Mouse (Mus musculus): ENCODE measurements around the gene 4931406C07Rik. TPM values are rescaled to one million over a fixed set of nuclear protein-coding genes. Genes with fewer than 3 reads are reported as not detected.

4931406C07Rik gene
- polyA plus RNA-seq, 1 experiment from 2014 or later, result 13.8 TPM

- Histone ChIP-seq H3K27ac (replicated peaks) (no peak overlapping the region), H3K4me3 (no peak overlapping the region), H3K9me3 (no peaks in the 10 kb centered on the region), H3K4me1 (replicated peaks) (no peaks in the 10 kb centered on the region), H3K27me3 (no peaks in the 10 kb centered on the region), H3K4me2 (no peak overlapping the region), H3K36me3 (no peaks in the 10 kb centered on the region), H3K9ac (no peak overlapping the region)
- ATAC-seq (ENCODE audit: low read depth), result no peak
- 72% methylated on average over 7 of the region's 7 CpGs for WGBS
These were observed 55.9 kb downstream of the 4931406C07Rik start for GRCm38 (mm10) chr9:15250376-15250775.

GRCm38 (mm10) chr9:15245319-15246075 lies 60.8 kb downstream of the 4931406C07Rik start:
- no peaks in the 10 kb centered on the region for H3K36me3 ChIP-seq
- no peak overlapping the region for H3K4me3 ChIP-seq
- 61% methylated on average over 14 of the region's 14 CpGs for WGBS
- no peak overlapping the region for H3K9ac ChIP-seq
- H3K9me3 ChIP-seq, result no peaks in the 10 kb centered on the region
- no peak overlapping the region for H3K4me2 ChIP-seq
- no peaks in the 10 kb centered on the region for H3K4me1 ChIP-seq (replicated peaks)
- H3K27ac ChIP-seq (replicated peaks), result no peak overlapping the region
- no peaks in the 10 kb centered on the region for H3K27me3 ChIP-seq
- ATAC-seq (ENCODE audit: low read depth), result no peak

- H3K36me3 ChIP-seq, result no peaks in the 10 kb centered on the region
- no peak overlapping the region for H3K27ac ChIP-seq (replicated peaks)
- H3K9ac ChIP-seq, result no peak overlapping the region
- 0 out of 2 replicates have a peak, but pooled peaks cover 8% of the 10 kb centered on the region for H3K27me3 ChIP-seq
- H3K9me3 ChIP-seq, result no peaks in the 10 kb centered on the region
- 100% methylated on average over 1 of the region's 1 CpGs for WGBS
- H3K4me1 ChIP-seq (replicated peaks), result peaks cover 23% of the 10 kb centered on the region
- no peak for ATAC-seq (ENCODE audit: low read depth)
- H3K4me3 ChIP-seq, result no peak overlapping the region
- no peak overlapping the region for H3K4me2 ChIP-seq
These were observed 64.1 kb downstream of the 4931406C07Rik start for GRCm38 (mm10) chr9:15242130-15242529.

- Histone ChIP-seq H3K4me2 (no peak overlapping the region), H3K4me1 (replicated peaks) (peaks cover 23% of the 10 kb centered on the region), H3K9ac (no peak overlapping the region), H3K36me3 (no peaks in the 10 kb centered on the region), H3K27me3 (0 out of 2 replicates have a peak, but pooled peaks cover 8% of the 10 kb centered on the region), H3K27ac (replicated peaks) (no peak overlapping the region), H3K4me3 (no peak overlapping the region), H3K9me3 (no peaks in the 10 kb centered on the region)
- WGBS, result 53% methylated on average over 9 of the region's 9 CpGs
- ATAC-seq (ENCODE audit: low read depth), result no peak
These were observed 64.7 kb downstream of the 4931406C07Rik start for GRCm38 (mm10) chr9:15241596-15241939.

GRCm38 (mm10) chr9:15240863-15241595 lies 65.2 kb downstream of the 4931406C07Rik start:
- Histone ChIP-seq H3K4me1 (replicated peaks) (peaks cover 23% of the 10 kb centered on the region), H3K4me2 (no peak overlapping the region), H3K27me3 (0 out of 2 replicates have a peak, but pooled peaks cover 8% of the 10 kb centered on the region), H3K9ac (no peak overlapping the region), H3K27ac (replicated peaks) (no peak overlapping the region), H3K36me3 (no peaks in the 10 kb centered on the region), H3K4me3 (no peak overlapping the region), H3K9me3 (no peaks in the 10 kb centered on the region)
- WGBS, result 70% methylated on average over 6 of the region's 6 CpGs
- no peak for ATAC-seq (ENCODE audit: low read depth)

GRCm38 (mm10) chr9:15240006-15240405 lies 66.2 kb downstream of the 4931406C07Rik start:
- no peak for ATAC-seq (ENCODE audit: low read depth)
- Histone ChIP-seq H3K4me1 (replicated peaks) (peaks cover 23% of the 10 kb centered on the region), H3K9me3 (no peaks in the 10 kb centered on the region), H3K27me3 (0 out of 2 replicates have a peak, but pooled peaks cover 8% of the 10 kb centered on the region), H3K4me3 (peak overlapping the region; percentile 49; the same call in 1 of the 2 replicates), H3K27ac (replicated peaks) (no peak overlapping the region), H3K4me2 (peak overlapping the region; percentile 71), H3K9ac (no peak overlapping the region), H3K36me3 (no peaks in the 10 kb centered on the region)
- WGBS, result 91% methylated on average over 6 of the region's 6 CpGs

GRCm38 (mm10) chr9:15239042-15239925 lies 67.0 kb downstream of the 4931406C07Rik start, which contains the start of gene Vstm5:
Gene Vstm5 (plus strand): TSS chr9:15239045.
- WGBS, result 5% methylated on average over 35 of the region's 35 CpGs
- Histone ChIP-seq H3K4me3 (peak within 1 kb of the TSS; percentile 49), H3K9ac (peak within 1 kb of the TSS; percentile 74), H3K9me3 (no peaks in the 10 kb centered on the region), H3K27ac (replicated peaks) (peak within 1 kb of the TSS; percentile 78), H3K36me3 (no peaks in the 10 kb centered on the region), H3K4me2 (peak within 1 kb of the TSS; percentile 71), H3K4me1 (replicated peaks) (peaks cover 23% of the 10 kb centered on the region), H3K27me3 (0 out of 2 replicates have a peak, but pooled peaks cover 8% of the 10 kb centered on the region)
- peak; percentile 94 for ATAC-seq (ENCODE audit: low read depth)

- Histone ChIP-seq H3K27me3 (0 out of 2 replicates have a peak, but pooled peaks cover 8% of the 10 kb centered on the region), H3K4me3 (peak overlapping the region; percentile 49), H3K4me2 (peak overlapping the region; percentile 71), H3K9me3 (no peaks in the 10 kb centered on the region), H3K4me1 (replicated peaks) (peaks cover 23% of the 10 kb centered on the region), H3K9ac (peak overlapping the region; percentile 74), H3K36me3 (no peaks in the 10 kb centered on the region), H3K27ac (replicated peaks) (peak overlapping the region; percentile 78; the same call in 1 of the 2 replicates)
- peak; percentile 54 for ATAC-seq (ENCODE audit: low read depth)
- WGBS, result 75% methylated on average over 16 of the region's 16 CpGs
These were observed 67.8 kb downstream of the 4931406C07Rik start for GRCm38 (mm10) chr9:15238297-15238990.

GRCm38 (mm10) chr9:15237516-15238296 lies 68.5 kb downstream of the 4931406C07Rik start:
- no peak overlapping the region for H3K9ac ChIP-seq
- no peaks in the 10 kb centered on the region for H3K36me3 ChIP-seq

GRCm38 (mm10) chr9:15235986-15236385 lies 70.3 kb downstream of the 4931406C07Rik start:
- H3K4me1 ChIP-seq (replicated peaks), result peaks cover 23% of the 10 kb centered on the region
- WGBS, result 77% methylated on average over 3 of the region's 3 CpGs

More at GRCm38 (mm10) chr9:15237516-15238296, 68.5 kb downstream of the 4931406C07Rik start:
- no peak for ATAC-seq (ENCODE audit: low read depth)
- H3K4me2 ChIP-seq, result no peak overlapping the region
- no peak overlapping the region for H3K27ac ChIP-seq (replicated peaks)
- H3K27me3 ChIP-seq, result 0 out of 2 replicates have a peak, but pooled peaks cover 8% of the 10 kb centered on the region
- no peak overlapping the region for H3K4me3 ChIP-seq
- peaks cover 23% of the 10 kb centered on the region for H3K4me1 ChIP-seq (replicated peaks)
- no peaks in the 10 kb centered on the region for H3K9me3 ChIP-seq
- 48% methylated on average over 14 of the region's 14 CpGs for WGBS

More at GRCm38 (mm10) chr9:15235986-15236385, 70.3 kb downstream of the 4931406C07Rik start:
- ATAC-seq (ENCODE audit: low read depth), result no peak
- H3K27me3 ChIP-seq, result 0 out of 2 replicates have a peak, but pooled peaks cover 8% of the 10 kb centered on the region
- no peaks in the 10 kb centered on the region for H3K36me3 ChIP-seq
- no peak overlapping the region for H3K4me3 ChIP-seq
- H3K27ac ChIP-seq (replicated peaks), result no peak overlapping the region
- H3K9me3 ChIP-seq, result no peaks in the 10 kb centered on the region
- no peak overlapping the region for H3K4me2 ChIP-seq
- H3K9ac ChIP-seq, result no peak overlapping the region

All from neural tube, embryonic 13.5 days (tissue).